Mouse (Mus musculus) spleen, adult 10 weeks (tissue): Measurements from ENCODE around the gene Cc2d1a. TPM values are rescaled to one million over a fixed set of nuclear protein-coding genes. Genes with fewer than 3 reads are reported as not detected.

Experiments
- polyA plus RNA-seq: library from polyadenylated mRNA; stranded (reverse); fragments of 350-450 nt; fragmentation: Illumina TruSeq; extraction: RNeasy Lipid Tissue Mini Kit (QIAGEN cat#74804); gene quantifications from one replicate; pipeline ENCODE4 v1.2.3, GENCODE M21; 2015; ENCODE audit warnings: low replicate concordance; ENCODE audit not compliant: insufficient read depth

The Cc2d1a gene
- polyA plus RNA-seq, result 5.1 TPM

GRCm38 (mm10) chr8:84147769-84148530 is at the start of gene Cc2d1a, which contains the start of gene 4930432K21Rik:
Gene Cc2d1a, minus strand, starts transcription at chr8:84147936.
Gene 4930432K21Rik, plus strand, starts transcription at chr8:84148025.

GRCm38 (mm10) chr8:84185117-84185516 is 37.4 kb upstream of the Cc2d1a start, which contains the start of gene Nanos3:
Gene Nanos3, minus strand, starts transcription at chr8:84185217.

GRCm38 (mm10) chr8:84125656-84126055 is 22.1 kb downstream of the Cc2d1a start, which contains the start of gene Podnl1:
Gene Podnl1, plus strand, starts transcription at chr8:84125989.

GRCm38 (mm10) chr8:84104697-84105609 is 42.8 kb downstream of the Cc2d1a start, which contains the start of gene Dcaf15:
Gene Dcaf15, minus strand, starts transcription at chr8:84104768.

Other genes with a start within 250 kb of the Cc2d1a start
- gene Adgrl1, start 247.8 kb downstream of the Cc2d1a start, polyA plus RNA-seq, result 7.0 TPM
- gene Gm10644, start 192.7 kb downstream of the Cc2d1a start, polyA plus RNA-seq, result 1.3 TPM
- 20.3 TPM for gene Asf1b, start 192.4 kb downstream of the Cc2d1a start, polyA plus RNA-seq
- gene Prkaca, start 174.9 kb downstream of the Cc2d1a start, polyA plus RNA-seq, result 31.7 TPM
- 27.6 TPM for gene Samd1, start 150.3 kb downstream of the Cc2d1a start, polyA plus RNA-seq
- 0.57 TPM for gene 1700067K01Rik, start 146.4 kb downstream of the Cc2d1a start, polyA plus RNA-seq
- gene 2210011C24Rik, start 135.8 kb downstream of the Cc2d1a start, polyA plus RNA-seq, result not detected
- gene Palm3, start 126.5 kb downstream of the Cc2d1a start, polyA plus RNA-seq, result 0.30 TPM
- 60.8 TPM for gene Il27ra, start 105.3 kb downstream of the Cc2d1a start, polyA plus RNA-seq
- not detected for gene Rln3, start 102.9 kb downstream of the Cc2d1a start, polyA plus RNA-seq
- gene Gm10643, start 82.8 kb downstream of the Cc2d1a start, polyA plus RNA-seq, result 2.0 TPM
- 10.4 TPM for gene Rfx1, start 81.1 kb downstream of the Cc2d1a start, polyA plus RNA-seq
- gene Dcaf15, start 43.2 kb downstream of the Cc2d1a start, polyA plus RNA-seq, result 17.1 TPM
- 4.2 TPM for gene Podnl1, start 21.9 kb downstream of the Cc2d1a start, polyA plus RNA-seq
- gene 4930432K21Rik, start 89 bp upstream of the Cc2d1a start, polyA plus RNA-seq, result 0.68 TPM
- not detected for gene Nanos3, start 37.3 kb upstream of the Cc2d1a start, polyA plus RNA-seq
- 1.9 TPM for gene Zswim4, start 89.1 kb upstream of the Cc2d1a start, polyA plus RNA-seq
- gene D8Ertd738e, start 101.8 kb upstream of the Cc2d1a start, polyA plus RNA-seq, result 66.9 TPM
- 18.2 TPM for gene Mri1, start 109.4 kb upstream of the Cc2d1a start, polyA plus RNA-seq
- gene Ccdc130, start 122.4 kb upstream of the Cc2d1a start, polyA plus RNA-seq, result 21.0 TPM
- gene Cacna1a, start 240.5 kb upstream of the Cc2d1a start, polyA plus RNA-seq, result 1.6 TPM